Mouse (Mus musculus) ES-E14 (cell line): ENCODE measurements at regions not wholly inside any gene's neighbourhood (a gene's known extent, or its start where the extent isn't known, plus 50 kb on each side); places are given as distances from the start of the nearest gene placed in this dataset.

ENCODE experiments used
- DNase-seq: peaks from one replicate; pipeline ENCODE4 v3.0.0-alpha.2; 2013; ENCODE audit warnings: low read depth, low spot score
- H3K27ac ChIP-seq: 2 replicates; pipeline ENCODE4 v1.5.1; 2012; ENCODE audit warnings: low read depth, mild to moderate bottlenecking, low read length, moderate library complexity, mixed read lengths; ENCODE audit not compliant: poor library complexity, insufficient read depth, severe bottlenecking
- H3K36me3 ChIP-seq: 2 replicates; pipeline ENCODE4 v1.6.1; 2012; ENCODE audit warnings: mild to moderate bottlenecking, low read length, moderate library complexity, mixed read lengths; ENCODE audit not compliant: control insufficient read depth, poor library complexity, insufficient read depth, severe bottlenecking
- H3K4me1 ChIP-seq, 2 experiments: fragments of 150-350 bp in 1 of 2; sonication (generic) in 1 of 2; 2 replicates each; pipeline ENCODE4 v1.6.1; 2012; ENCODE audit warnings: low read length in 2 of 2, mild to moderate bottlenecking in 1 of 2, mixed read lengths in 1 of 2; ENCODE audit not compliant: control insufficient read depth in 2 of 2, insufficient read depth in 2 of 2, poor library complexity in 1 of 2
- H3K4me3 ChIP-seq, 2 experiments: fragments of 150-350 bp in 1 of 2; sonication (generic) in 1 of 2; 2 replicates each; pipeline ENCODE4 v1.5.1; 2012; ENCODE audit warnings: low read length in 2 of 2, low read depth in 1 of 2, mild to moderate bottlenecking in 1 of 2, mixed read lengths in 1 of 2; ENCODE audit not compliant: insufficient read depth in 1 of 2, poor library complexity in 1 of 2, severe bottlenecking in 1 of 2
- H3K9ac ChIP-seq: 2 replicates; pipeline ENCODE4 v1.6.1; 2012; ENCODE audit warnings: low read depth, mild to moderate bottlenecking, low read length, mixed read lengths; ENCODE audit not compliant: poor library complexity, insufficient read depth, severe bottlenecking
- H3K9me3 ChIP-seq: fragments of 150-350 bp; sonication (generic); 2 replicates; pipeline ENCODE4 v1.6.1; 2012; ENCODE audit warnings: low read depth, mild to moderate bottlenecking, low read length; ENCODE audit not compliant: control insufficient read depth, insufficient read depth
- CHD2 ChIP-seq: IDR thresholded peaks from 2 replicates; pipeline ENCODE4 v1.6.1; 2014; ENCODE audit warnings: mild to moderate bottlenecking, low read depth, low read length, inconsistent platforms
- HCFC1 ChIP-seq: IDR thresholded peaks from 2 replicates; pipeline ENCODE4 v1.6.1; 2012; ENCODE audit warnings: low read length, inconsistent platforms, borderline replicate concordance; ENCODE audit not compliant: insufficient read depth
- MAFK ChIP-seq: IDR thresholded peaks from 2 replicates; pipeline ENCODE4 v1.6.1; 2014; ENCODE audit warnings: mild to moderate bottlenecking, low read depth, low read length, inconsistent platforms; ENCODE audit not compliant: insufficient read depth
- ZC3H11A ChIP-seq: IDR thresholded peaks from 2 replicates; pipeline ENCODE4 v1.6.1; 2012; ENCODE audit warnings: low read depth, mild to moderate bottlenecking, inconsistent platforms, low read length, borderline replicate concordance
- ZNF384 ChIP-seq: IDR thresholded peaks from 2 replicates; pipeline ENCODE4 v1.6.1; 2012; ENCODE audit warnings: low read depth, low read length, inconsistent platforms
- in situ Hi-C, 2 experiments: fragments of 600-800 bp; cut with MboI; formaldehyde crosslinking; loops; one replicate each; pipeline ENCODE4 v1.15.1; 2025; ENCODE audit warnings: low sequenced_read_pairs in 2 of 2, inconsistent platforms in 1 of 2; ENCODE audit not compliant: unreplicated experiment in 2 of 2

- no peak overlapping the region for H3K4me3 ChIP-seq
- H3K9ac ChIP-seq, result no peak overlapping the region
- no peak for DNase-seq
- no peak for TF ChIP-seq MAFK
- no peak for TF ChIP-seq CHD2
- in situ Hi-C loops, result no loop called here
- no peaks in the 10 kb centered on the region for H3K36me3 ChIP-seq
- no peaks in the 10 kb centered on the region for H3K4me1 ChIP-seq
- no peaks in the 10 kb centered on the region for H3K9me3 ChIP-seq
- no peak overlapping the region for H3K27ac ChIP-seq
Observed at GRCm38 (mm10) chr2:169504416-169505057, 83.0 kb downstream of the Gm11011 start.

GRCm38 (mm10) chr2:169503598-169503958 is 84.0 kb downstream of the Gm11011 start:
- in situ Hi-C loops, result no loop called here
- H3K36me3 ChIP-seq, result no peaks in the 10 kb centered on the region
- H3K9me3 ChIP-seq, result no peaks in the 10 kb centered on the region
- no peak overlapping the region for H3K4me3 ChIP-seq
- H3K9ac ChIP-seq, result no peak overlapping the region
- TF ChIP-seq ZC3H11A (no peak), ZNF384 (no peak), MAFK (no peak), CHD2 (no peak), HCFC1 (no peak)
- no peaks in the 10 kb centered on the region for H3K4me1 ChIP-seq
- H3K27ac ChIP-seq, result no peak overlapping the region
- no peak for DNase-seq

- H3K9me3 ChIP-seq, result no peaks in the 10 kb centered on the region
- no peaks in the 10 kb centered on the region for H3K36me3 ChIP-seq
- H3K27ac ChIP-seq, result no peak overlapping the region
- DNase-seq, result no peak
- no peak for TF ChIP-seq CHD2
- no peak for TF ChIP-seq ZNF384
- no peak for TF ChIP-seq ZC3H11A
- no peak for TF ChIP-seq HCFC1
- TF ChIP-seq MAFK, result no peak
- H3K9ac ChIP-seq, result no peak overlapping the region
- H3K4me1 ChIP-seq, result no peaks in the 10 kb centered on the region
- H3K4me3 ChIP-seq, result no peak overlapping the region
- in situ Hi-C loops, result no loop called here
Observed at GRCm38 (mm10) chr2:169502717-169503597, 84.6 kb downstream of the Gm11011 start.

GRCm38 (mm10) chr2:169501736-169502340 is 85.7 kb downstream of the Gm11011 start:
- no peak for DNase-seq
- in situ Hi-C loops, result no loop called here
- H3K27ac ChIP-seq, result no peak overlapping the region
- H3K9ac ChIP-seq, result no peak overlapping the region
- H3K36me3 ChIP-seq, result no peaks in the 10 kb centered on the region
- no peaks in the 10 kb centered on the region for H3K9me3 ChIP-seq
- no peak overlapping the region for H3K4me3 ChIP-seq
- H3K4me1 ChIP-seq, result no peaks in the 10 kb centered on the region
- no peak for TF ChIP-seq CHD2
- no peak for TF ChIP-seq ZC3H11A
- TF ChIP-seq HCFC1, result no peak
- no peak for TF ChIP-seq ZNF384
- TF ChIP-seq MAFK, result no peak
